Mouse (Mus musculus) lung, adult 2 months (tissue): Measurements from ENCODE around the gene Plek.

Experiments
- CTCF ChIP-seq: fragments of 200-500 bp; IDR thresholded peaks from 2 replicates; pipeline ENCODE4 v1.5.1; 2011; ENCODE audit warnings: mild to moderate bottlenecking, low read length, control low read depth; ENCODE audit not compliant: insufficient read depth
- POLR2A ChIP-seq: fragments of 200-500 bp; IDR thresholded peaks from 2 replicates; pipeline ENCODE4 v1.6.1; 2011; ENCODE audit warnings: low read depth, mild to moderate bottlenecking, control low read depth, low read length, borderline replicate concordance; ENCODE audit errors: extremely low read depth

- TF ChIP-seq POLR2A (no peak), CTCF (no peak)
These were observed 49.3 kb downstream of the Plek start for GRCm38 (mm10) chr11:17002739-17003373.
